Mouse (Mus musculus): ENCODE measurements around the gene Chmp3. TPM values are rescaled to one million over a fixed set of nuclear protein-coding genes. Genes with fewer than 3 reads are reported as not detected.

Gene Chmp3
- 13.2 and 32.9 TPM in 2 replicates for polyA plus RNA-seq (2012; ENCODE audit: low replicate concordance)

GRCm38 (mm10) chr6:71543686-71544499 lies at the start of gene Chmp3:
TSS of gene Chmp3 (plus strand) at chr6:71543797.

Other genes starting within 250 kb of the Chmp3 start
- 0.13 and 0.62 TPM in 2 replicates for gene Smyd1, start 221.6 kb upstream of the Chmp3 start, polyA plus RNA-seq (2012; ENCODE audit: low replicate concordance)
- 5.1 and 9.4 TPM in 2 replicates for gene Cd8b1, start 221.0 kb upstream of the Chmp3 start, polyA plus RNA-seq (2012; ENCODE audit: low replicate concordance)
- gene Cd8a, start 170.4 kb upstream of the Chmp3 start, polyA plus RNA-seq (2012; ENCODE audit: low replicate concordance): 4.7 and 10.0 TPM in 2 replicates
- gene Rmnd5a, start 103.2 kb upstream of the Chmp3 start, polyA plus RNA-seq (2012; ENCODE audit: low replicate concordance): 9.2 and 12.8 TPM in 2 replicates
- 18.8 and 51.1 TPM in 2 replicates for gene Rnf103, start 49.9 kb upstream of the Chmp3 start, polyA plus RNA-seq (2012; ENCODE audit: low replicate concordance)
- gene Kdm3a, start 89.2 kb downstream of the Chmp3 start, polyA plus RNA-seq (2012; ENCODE audit: low replicate concordance): 4.5 and 10.5 TPM in 2 replicates
- 0.13 and 0.15 TPM in 2 replicates for gene Reep1, start 163.8 kb downstream of the Chmp3 start, polyA plus RNA-seq (2012; ENCODE audit: low replicate concordance)